Comparison of ENCODE assay signal across 8 mouse cellular contexts in genomic region chr17:24850065-24850772, GRCm38 (mm10). TPM values are rescaled to one million over a fixed set of nuclear protein-coding genes. Genes with fewer than 3 reads are reported as not detected.
DNase-seq lines count a peak whose midpoint lies in the region; ATAC-seq and TF ChIP-seq lines count a peak whose summit lies in the region.

Fahd1 (minus strand) TSS chr17:24850364.

- H3K27me3 ChIP-seq in hindbrain, postnatal 0 days (ENCODE audit: insufficient read depth, low read length), result no peaks in the 10 kb centered on the region

- peak within 1 kb of the TSS; percentile 97 for H3K4me3 ChIP-seq in gastrocnemius, adult 2 months
- H3K4me3 ChIP-seq in hindbrain, postnatal 0 days (ENCODE audit: low read length), result peak within 1 kb of the TSS; percentile 85
- peak within 1 kb of the TSS; percentile 76 for H3K4me3 ChIP-seq in left cerebral cortex, adult 2 months

- H3K9me3 ChIP-seq in hindbrain, postnatal 0 days (ENCODE audit: low read length), result no peaks in the 10 kb centered on the region

- peak; percentile 25 for TF ChIP-seq CTCF in gastrocnemius, adult 2 months (IDR thresholded peaks at IDR 0.05)
- no peak for TF ChIP-seq CTCF in hindbrain, postnatal 0 days (IDR thresholded peaks at IDR 0.05; ENCODE audit: low read depth)
- TF ChIP-seq CTCF in left cerebral cortex, adult 2 months (IDR thresholded peaks at IDR 0.05), result no peak

- H3K36me3 ChIP-seq in hindbrain, postnatal 0 days (ENCODE audit: insufficient read depth, low read length), result peaks cover 7% of the 10 kb centered on the region

- peaks cover 14% of the 10 kb centered on the region for H3K4me1 ChIP-seq in hindbrain, postnatal 0 days (ENCODE audit: insufficient read depth, low read length)

- DNase-seq in ZHBTc4 (ENCODE audit: low read depth, low spot score), result peak; percentile 99
- DNase-seq in gastrocnemius, adult 2 months, result peak; percentile 97
- peak; percentile 98 for DNase-seq in hindbrain, postnatal 0 days (ENCODE audit: low spot score)
- peak; percentile 93 to 94 for DNase-seq in left cerebral cortex, adult 2 months (ENCODE audit: extremely low spot score in 1 of 2, low spot score in 2 of 2)
- peak; percentile 95 to 98 for DNase-seq in right cerebral cortex, adult 2 months (ENCODE audit: low spot score in 2 of 2)
- peak; percentile 96 for DNase-seq in urinary bladder, postnatal 14 days (ENCODE audit: low spot score)

- ATAC-seq in common myeloid progenitor, adult 5-6 weeks (replicated peaks; ENCODE audit: low read depth, poor library complexity, severe bottlenecking), result peak; percentile 93
- peak; percentile 99 for ATAC-seq in hindbrain, postnatal 0 days
- ATAC-seq in megakaryocyte, adult 5-6 weeks (ENCODE audit: poor library complexity, severe bottlenecking), result peak; percentile 93

- intact Hi-C loops in gastrocnemius, adult 2 months (cut with DNase I), result loop anchor here (5.0 kb wide), 1 partner anchor 37 kb away; the partner anchor contains the start of genes Nubp2 and Spsb3
- intact Hi-C loops in left cerebral cortex, adult 2 months (cut with DNase I), result no loop called here

- H3K9ac ChIP-seq in hindbrain, postnatal 0 days (replicated peaks; ENCODE audit: low read length), result peak within 1 kb of the TSS; percentile 63

- WGBS in hindbrain, postnatal 0 days, result under 1% methylated on average over 58 of the region's 58 CpGs

- H3K27ac ChIP-seq in gastrocnemius, adult 2 months, result peak within 1 kb of the TSS; percentile 99
- H3K27ac ChIP-seq in hindbrain, postnatal 0 days, result peak within 1 kb of the TSS; percentile 90
- peak within 1 kb of the TSS; percentile 98 for H3K27ac ChIP-seq in left cerebral cortex, adult 2 months

- H3K4me2 ChIP-seq in hindbrain, postnatal 0 days (ENCODE audit: low read depth, low read length), result peak within 1 kb of the TSS; percentile 82

RNA-seq across cellular contexts. Expression of gene Fahd1, which starts in this region (rescaled TPM):
- total RNA-seq in common myeloid progenitor, adult 5-6 weeks (2017), result 24.6 and 25.9 TPM in 2 replicates
- total RNA-seq in gastrocnemius, adult 2 months (2021), result 10 to 100 TPM; 34.6 to 50.6 TPM
- 16.6 and 25.7 TPM in 2 replicates for total RNA-seq in hindbrain, postnatal 0 days (2014; rRNA removed)
- polyA plus RNA-seq in hindbrain, postnatal 0 days (2015; fragmentation: Nextera tagmentation; extraction: Ambion mirVana), result 20.2 and 22.2 TPM in 2 replicates
- total RNA-seq in left cerebral cortex, adult 2 months (2021), result 10 to 100 TPM; 17.4 to 20.4 TPM
- total RNA-seq in megakaryocyte, adult 5-6 weeks (2015), result 3.7 and 4.0 TPM in 2 replicates
- 8.4 and 13.0 TPM in 2 replicates for total RNA-seq in megakaryocyte, adult 5-6 weeks (2017)

Comparison
In these comparisons a context has a peak if more than half of its experiments do, and no peak if none do; other contexts are left out.
1. Peak in every context shown above with its lines: DNase-seq, ATAC-seq, H3K4me3 ChIP-seq and H3K27ac ChIP-seq.